Mouse (Mus musculus) frontal cortex, postnatal 14 days (tissue): ENCODE measurements around the gene Rcor2.

Source experiments
- DNase-seq, 2 experiments: peaks; one replicate each; pipeline ENCODE4 v3.0.0; 2022; ENCODE audit warnings: low spot score in 2 of 2

Rcor2 gene

DNA sequence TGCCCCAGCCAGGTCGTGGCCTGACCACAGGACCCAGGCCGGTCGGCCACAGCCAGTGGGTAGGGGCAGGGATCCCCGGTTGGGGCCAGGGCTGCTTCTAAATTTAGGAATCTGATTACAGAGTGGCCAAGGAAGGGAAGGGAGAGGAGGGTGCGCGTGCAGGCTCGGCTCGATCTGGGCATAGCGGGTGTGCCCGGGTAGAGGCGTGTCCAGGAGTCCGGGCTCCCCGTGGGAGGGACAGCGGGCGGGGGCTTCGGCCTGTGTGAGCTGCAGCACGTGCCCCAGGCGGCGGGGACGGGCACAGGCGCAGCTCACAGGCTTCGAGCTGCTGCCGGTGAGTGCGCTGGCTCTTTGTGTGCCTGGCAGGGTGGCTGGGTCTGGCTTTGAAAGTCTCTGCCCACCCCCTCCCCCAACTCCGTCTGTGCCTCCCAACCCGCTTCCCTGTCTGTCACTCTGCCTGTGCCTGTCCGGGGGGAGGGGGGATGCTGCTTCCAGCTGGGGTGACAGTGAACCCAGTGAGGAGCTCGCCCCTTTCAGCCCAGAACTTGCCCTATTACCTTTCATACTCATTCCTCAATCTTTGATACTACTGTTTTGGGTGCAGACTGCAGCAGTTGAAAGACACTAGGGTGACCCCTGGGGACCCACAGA lies at the start of gene Rcor2:
Gene Rcor2, plus strand, starts transcription at position 235 of the 651 bp plus-strand sequence.
- peak; percentile 41 to 44 for DNase-seq

DNA sequence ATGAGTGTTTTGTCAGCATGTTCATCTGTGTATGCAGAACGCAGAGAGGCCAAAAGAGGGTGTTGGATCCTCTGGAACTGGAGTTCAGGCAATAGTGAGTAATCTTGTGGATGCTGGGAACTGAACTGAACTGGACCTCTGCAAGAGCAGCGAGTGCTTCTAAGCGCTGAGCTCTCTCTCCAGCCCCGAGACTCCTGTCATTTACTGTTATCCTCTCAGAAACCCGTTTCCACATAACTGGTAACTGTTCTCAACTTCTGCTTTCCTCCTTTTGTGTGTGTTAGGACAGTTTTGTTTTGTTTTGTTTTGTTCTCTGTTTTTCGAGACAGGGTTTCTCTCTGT lies 49.2 kb upstream of the Rcor2 start:
- DNase-seq, result no peak

DNA sequence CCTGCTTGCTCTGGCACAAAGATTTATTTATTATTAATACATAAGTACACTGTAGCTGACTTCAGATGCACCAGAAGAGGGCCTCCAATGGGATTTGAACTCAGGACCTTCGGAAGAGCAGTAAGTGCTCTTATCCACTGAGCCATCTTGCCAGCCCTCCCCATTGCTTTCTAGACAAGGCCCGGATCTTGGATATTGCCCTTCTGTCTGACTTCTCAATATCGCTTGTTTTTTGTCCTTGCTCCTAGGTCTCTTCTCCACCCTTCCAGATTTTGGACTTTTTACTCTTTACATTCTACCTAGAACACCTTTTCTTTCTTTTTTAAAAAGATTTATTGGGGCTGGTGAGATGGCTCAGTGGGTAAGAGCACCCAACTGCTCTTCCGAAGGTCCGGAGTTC lies 48.4 kb upstream of the Rcor2 start:
- no peak for DNase-seq

DNA sequence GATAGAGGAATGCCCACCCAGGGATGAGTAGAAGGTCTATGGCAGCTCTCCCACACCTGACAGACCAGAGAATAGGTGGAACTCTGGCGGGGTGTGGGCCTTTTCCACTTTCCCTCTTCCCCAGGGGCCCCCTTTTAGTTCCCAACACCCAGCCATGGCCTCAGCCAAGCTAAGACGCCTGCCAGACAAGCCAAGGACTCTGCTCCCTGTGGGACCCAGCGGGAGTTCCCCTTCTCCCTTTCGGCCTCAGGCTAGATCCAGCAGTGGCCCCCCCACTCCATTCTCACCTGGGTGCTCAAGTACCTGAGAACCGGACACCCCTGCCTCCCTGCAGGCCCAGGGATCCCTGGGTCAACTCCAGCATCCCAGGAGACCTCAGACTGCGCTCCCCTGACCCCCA lies 44.9 kb upstream of the Rcor2 start:
- no peak for DNase-seq

DNA sequence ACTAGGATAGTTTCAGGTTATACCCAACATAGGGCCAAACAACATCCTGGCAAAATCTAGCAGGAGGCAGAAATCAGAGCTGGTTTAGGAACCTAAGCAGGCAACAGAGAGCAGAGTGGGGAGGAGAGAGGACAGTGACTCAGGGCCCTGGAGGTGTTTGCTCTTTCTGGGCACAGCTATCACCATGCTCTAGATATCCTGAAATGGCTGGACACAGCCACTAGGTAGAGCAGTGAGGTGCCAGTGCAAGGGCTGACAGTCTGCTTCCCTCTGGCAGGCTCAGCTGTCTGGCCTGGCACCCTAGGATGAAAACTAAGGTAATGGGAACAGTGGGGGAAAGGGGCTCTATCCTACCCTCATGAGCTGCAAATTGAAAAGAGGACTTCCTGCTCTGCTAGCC lies 43.6 kb upstream of the Rcor2 start:
- DNase-seq, result no peak

DNA sequence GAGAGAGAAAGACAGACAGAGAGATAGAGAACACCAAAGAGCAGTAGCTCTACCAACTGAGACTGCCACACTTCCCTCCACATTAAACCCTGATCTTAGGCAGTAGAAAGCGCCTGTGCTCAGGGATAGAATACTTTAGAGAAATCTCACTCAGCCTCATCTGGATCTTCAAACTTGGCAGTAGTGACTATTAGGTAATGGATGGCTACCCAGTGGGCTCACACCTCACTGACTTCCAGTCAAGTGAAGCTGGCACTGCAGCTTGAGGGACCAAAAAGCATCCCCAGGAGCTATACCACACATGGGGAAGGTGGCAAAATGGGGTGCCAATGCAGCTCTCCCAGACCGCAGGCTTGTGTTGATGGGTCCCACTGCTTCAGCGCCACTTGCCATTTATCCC lies 42.9 kb upstream of the Rcor2 start:
- no peak for DNase-seq

DNA sequence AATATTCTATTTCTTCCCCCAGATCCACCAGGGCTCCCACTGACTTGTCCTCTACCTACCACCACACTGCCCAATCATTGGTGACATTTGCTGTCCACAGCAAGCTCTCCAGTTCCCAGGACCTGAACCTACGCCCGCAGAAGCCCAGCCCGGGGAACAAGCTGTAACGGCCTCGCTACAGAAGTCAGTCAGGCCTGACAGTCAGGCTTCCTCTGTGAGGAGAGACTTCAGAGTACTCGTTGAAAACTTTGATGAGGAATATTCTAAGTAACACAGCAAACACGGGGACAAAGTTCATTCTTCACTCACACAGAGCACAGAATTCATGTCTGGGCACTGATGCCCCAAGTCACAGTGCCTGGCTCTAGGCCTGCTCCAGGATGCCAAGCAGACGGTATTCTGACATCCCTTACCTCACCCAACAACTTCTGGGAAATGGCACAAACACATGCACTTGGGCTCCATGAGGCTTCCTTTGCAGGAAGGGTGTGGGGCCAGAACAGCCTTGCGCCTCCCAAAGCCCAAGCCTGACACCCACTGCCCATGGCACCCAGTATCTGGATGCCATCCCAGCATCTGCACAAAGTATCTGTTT lies 41.9 kb upstream of the Rcor2 start:
- no peak for DNase-seq

DNA sequence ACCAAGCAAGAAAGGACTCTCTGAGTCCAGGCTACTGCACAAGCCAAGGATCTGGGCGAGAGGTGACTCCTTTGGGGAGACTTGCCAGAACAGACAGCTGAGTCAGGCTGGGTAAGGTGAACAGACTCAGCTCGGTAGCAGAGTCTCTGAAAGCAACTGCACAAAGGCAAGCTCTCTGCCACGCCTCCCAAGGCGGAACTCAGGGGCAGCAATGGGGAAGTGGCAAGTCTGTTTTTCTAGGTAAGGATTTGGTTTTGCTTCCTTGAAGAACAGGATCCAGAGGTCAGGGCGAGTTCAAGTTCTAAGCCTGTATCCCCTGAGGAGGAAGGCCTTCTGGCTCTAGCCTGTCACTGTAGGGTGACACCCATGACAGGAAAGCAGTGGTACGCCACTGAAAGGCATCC lies 40.6 kb upstream of the Rcor2 start:
- no peak for DNase-seq

DNA sequence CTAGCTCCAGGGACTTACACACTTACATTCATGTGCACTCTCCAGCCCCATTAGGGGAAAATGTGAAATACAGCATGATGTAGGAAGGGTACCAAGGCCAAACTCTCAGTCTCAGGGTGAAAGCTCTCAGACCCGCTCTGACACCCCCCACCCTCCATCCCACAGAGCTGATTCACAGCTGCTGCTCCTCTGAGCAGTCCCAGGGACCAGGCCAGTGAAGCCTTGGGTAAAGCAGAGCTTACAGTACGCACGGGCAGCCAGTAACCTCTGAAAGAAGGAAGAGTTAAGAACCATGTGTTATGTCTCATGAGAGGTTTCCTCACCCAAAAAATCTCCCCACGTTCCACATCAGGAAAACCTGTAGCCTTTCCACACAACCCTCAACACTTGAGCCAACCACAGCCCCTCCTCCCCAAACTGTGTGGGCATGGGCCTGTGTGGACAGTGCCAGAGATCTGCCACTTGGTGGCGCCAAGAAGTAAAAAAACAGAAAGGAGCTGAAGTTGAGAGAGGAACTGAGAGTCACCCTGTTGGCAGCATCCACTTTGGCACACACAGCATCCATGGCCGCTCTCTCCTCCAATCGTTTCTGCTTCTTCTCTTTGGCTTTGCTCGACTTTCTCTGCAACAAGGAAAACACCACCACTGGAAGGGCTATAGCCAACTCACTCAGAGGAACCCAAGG lies 32.4 kb upstream of the Rcor2 start:
- peak; percentile 77 to 80 for DNase-seq

DNA sequence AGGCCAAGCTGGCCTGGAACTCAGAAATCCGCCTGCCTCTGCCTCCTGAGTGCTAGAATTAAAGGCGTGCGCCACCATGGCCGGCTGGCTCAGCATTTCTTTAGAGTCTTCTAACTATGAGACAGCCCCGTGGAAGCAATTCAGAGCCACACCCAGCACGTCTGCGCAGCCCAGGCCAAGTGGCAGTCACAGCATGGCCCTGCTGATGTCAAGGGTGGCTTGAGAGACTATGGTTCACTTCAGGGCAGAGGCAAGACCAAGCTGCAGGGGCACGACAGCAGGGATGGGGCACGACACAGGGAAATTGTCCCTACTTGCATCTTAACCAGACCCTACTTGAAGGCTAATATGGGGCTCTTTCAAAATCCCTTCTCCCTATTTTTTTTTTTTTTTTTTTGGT lies 31.7 kb upstream of the Rcor2 start:
- DNase-seq, result no peak

DNA sequence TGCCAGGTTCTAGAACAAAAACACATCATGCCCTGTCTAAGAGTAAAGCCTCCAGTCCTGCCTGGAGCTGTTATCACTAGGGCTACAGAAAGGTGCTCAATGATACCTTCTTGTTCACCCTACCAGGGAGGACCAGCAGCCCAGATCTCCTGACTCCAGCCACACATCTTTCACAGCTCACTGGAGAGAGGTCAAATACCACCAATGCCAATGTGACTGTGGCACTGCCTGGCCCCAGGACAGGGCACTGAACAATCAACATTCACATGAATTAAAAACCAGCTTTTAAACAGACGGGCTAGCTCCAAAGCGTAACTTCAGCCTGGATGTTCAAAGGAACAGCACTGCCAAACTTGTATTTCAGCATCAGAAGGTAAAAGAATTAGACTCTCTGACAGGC lies 31.1 kb upstream of the Rcor2 start:
- no peak for DNase-seq

DNA sequence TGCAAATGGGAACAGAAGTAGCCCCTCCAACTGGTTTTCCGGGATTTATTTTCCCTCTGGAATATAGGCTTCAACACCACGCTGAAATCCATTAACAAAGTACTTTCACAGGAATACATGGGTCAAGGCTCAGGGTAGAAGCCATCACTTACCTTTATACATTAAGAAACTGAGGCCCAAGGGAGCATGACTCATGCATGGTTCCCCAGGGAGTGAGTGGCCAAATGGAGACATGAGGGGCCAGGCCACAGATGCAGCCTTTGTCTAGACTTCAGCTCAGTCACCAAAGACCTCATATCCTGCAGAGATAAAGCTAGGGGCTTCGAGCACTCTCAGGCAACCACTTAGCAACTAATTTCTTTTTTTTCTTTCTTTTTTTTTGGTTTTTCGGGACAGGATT lies 30.4 kb upstream of the Rcor2 start:
- DNase-seq, result no peak

DNA sequence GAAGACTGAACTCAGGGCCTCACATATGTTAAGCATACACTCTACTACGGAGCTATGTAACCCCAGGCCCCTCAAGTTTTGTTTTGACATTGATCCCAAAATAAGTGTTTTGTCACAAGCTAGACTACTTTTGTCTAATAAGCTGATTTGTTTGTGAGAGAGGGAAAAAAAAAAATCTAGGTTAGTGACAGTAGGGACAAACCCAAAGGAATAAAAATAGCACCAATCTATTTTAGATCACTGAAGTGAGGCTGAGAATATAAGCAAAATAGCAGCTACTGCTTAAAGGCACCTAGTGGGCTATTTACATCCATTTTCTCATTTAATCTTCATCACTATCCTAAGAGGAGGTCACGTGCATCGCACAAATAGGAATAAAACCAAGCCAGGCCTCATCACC lies 27.6 kb upstream of the Rcor2 start:
- no peak for DNase-seq

DNA sequence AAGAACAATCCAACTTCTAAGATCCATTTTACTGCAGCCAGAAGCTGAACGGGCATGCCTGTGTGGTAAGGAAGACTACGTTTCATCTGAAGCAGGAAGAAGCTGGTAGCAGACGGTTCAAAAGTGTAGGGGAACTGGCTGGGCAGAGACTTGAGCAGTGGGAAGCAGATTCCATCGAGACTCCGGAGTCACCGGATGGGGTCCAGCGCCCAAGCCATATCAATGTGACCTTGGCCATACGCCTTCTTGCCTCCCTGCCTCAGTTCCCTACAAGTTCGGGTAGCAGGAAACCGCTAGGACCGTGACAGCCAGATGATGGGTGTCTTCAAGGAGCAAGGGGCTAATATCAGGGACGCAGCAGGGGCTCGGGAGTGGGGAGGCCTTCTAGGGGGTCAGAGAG lies 26.8 kb upstream of the Rcor2 start:
- DNase-seq, result no peak

DNA sequence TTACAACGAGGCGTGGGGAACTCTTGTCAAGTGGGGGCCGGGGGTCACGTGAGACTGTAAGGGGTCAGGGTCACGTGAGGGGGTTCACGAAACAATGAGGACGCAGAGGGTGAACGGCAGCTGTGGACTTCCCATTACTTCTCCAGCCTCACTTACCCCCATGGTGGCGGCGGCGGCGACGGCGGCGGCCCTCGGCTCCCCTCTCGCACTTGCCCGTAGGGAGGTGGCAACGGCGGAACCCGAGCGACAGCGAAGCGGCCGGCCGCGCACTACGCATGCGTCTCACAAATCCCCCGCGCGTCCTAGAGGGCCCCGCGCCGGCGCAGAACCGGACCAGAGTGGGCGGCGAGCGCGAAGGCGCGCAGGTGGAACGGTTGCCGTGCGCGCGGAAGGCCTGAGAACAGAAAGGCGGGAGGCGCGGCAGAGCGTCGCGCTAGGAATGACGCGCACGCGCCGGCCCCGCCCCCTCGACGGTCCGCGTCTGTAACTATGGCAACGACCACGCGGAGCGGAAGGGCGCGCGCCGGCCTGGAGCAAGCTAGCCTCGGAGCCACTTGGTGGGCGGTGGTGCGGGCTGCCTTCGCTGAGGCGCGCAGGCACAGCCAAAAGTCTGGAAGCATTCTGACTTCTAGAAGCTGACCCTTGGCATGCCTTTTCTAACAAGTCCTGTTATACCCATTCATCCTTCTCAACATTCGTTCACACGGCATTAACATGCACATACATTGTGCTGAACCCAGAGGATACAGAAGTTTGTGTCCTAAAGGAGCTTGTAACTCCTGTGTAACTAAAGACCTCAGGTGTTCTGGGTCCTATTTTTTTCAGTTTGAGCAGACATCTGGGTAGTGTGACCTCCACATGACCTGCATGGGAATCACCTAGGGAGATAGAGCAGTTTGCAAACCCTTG lies 26.1 kb upstream of the Rcor2 start, which contains the start of gene Naa40:
Gene Naa40, minus strand, starts transcription at position 402 of the 909 bp plus-strand sequence.
- DNase-seq, result peak; percentile 87 to 90

DNA sequence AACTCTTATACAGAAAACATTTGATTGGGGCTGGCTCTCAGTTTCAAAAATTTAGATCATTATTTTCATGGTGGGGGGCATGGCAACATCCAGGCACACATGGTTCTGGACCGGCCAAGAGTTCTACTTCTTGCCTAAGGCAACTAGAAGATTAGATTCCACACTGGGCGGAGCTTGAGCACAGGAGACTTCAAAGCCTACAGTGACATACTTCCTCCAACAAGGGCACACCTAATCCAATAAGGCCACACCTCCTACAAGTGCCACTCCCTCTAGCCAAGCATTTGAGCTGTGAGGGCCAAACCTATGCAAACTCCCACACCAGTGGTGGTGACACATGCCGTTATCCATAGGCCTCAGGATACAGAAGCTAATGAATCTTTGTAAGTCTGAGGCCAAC lies 21.1 kb upstream of the Rcor2 start:
- DNase-seq, result no peak

DNA sequence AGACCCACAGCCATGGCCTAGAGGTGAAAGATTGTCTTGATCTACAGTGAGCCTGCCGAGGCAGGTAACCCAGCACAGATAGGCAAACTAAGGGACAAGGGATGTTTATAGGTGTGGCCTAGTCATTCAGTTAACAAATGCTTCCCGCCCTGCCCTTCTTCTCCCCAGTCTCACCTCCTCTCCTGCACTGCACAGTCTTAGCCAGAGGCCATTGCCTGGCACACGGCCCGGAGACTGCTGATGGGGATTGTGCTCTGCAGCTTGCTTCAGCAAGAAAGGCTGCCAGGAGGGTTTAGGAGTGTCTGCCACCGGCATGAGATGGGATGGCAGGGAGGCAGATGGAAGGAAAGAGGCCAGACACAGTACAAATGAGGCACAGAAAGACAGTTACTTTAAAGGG lies 9.2 kb upstream of the Rcor2 start:
- no peak for DNase-seq

DNA sequence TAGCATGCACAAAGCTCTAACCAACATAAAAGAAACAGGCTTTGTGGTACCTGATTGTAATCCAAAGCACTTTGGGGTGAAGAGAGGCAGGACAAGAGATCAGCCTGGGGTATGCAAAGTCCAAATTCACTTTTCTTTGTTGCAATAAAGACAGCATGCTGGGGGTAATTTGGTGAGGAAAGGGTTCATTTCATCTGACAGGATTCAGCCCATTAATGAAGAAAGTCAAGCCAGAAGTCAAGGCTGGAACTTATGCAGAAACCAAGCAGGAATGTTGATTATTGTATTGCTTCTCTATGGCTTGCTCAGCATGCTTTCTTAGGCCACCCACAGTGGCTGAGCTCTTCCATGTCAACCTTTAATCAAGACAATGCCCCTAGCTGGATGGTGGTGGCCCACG lies 5.6 kb upstream of the Rcor2 start:
- no peak for DNase-seq

DNA sequence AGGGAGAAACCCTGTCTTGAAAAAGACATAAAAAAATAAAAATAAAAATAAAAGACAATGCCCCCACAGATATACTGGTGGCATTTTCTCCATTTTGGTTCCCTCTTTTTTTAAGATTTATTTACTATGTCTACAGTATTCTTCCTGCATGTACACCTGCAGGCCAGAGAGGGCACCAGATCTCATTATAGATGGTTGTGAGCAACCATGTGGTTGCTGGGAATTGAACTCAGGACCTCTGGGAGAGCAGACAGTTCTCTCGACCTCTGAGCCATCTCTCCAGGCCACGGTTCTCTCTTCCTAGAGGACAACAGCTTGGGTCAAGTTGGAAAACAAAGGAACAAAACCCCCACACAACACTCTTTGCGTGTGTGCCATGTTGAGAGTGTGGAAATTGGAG lies 5.2 kb upstream of the Rcor2 start:
- DNase-seq, result no peak

DNA sequence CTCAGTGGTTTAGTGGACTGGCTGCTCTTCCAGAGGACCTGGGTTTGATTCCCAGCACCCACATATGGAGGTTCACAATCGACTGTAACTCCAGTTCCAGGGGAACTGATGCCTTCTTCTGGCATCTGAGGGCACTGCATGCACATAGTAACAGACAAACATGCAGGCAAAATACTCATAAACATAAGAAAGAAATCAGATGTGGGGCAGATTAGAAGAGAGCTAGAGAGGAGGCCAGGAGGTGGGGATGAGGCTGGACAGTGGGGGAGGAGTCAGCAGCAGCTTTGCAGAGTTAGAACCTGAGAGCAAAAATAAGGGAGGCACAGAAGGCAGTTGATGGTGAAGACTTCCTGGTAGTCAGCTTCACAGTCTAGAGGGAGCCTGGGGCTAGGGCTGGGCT lies 4.5 kb upstream of the Rcor2 start:
- DNase-seq, result no peak

DNA sequence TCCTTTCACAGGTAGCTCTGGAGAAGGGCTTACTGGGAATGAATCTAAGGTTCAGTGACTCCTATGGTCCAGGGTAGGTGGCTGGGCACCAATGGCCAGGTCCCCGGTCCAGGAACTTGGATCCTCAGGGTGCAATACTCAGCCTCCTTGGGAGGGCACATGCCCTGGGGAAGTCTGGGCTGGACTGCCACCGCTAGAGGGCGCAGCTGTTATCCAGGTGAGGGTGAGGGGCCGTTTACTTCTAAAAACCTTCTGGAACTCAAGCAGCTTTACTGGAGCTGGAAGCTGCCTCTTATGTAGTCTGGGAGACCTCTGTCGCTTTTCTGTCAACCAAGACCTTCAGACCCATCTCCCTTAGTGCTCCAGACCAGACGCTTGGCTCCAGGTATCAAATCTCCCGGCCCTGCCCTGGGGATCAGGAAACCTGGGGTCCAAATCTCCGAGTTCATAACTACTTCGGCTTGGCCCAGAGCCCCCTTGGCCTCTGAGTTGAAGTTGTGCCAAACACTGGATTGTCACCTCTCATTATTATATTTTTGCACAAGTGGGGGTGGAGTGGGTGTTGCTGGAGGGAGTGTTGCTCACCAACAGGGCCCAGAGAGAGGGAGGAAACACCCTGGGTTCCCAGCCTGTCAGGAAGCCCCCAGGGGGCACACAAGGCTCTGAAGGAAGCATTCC lies 2.9 kb upstream of the Rcor2 start:
- DNase-seq, result peak; percentile 35 to 70
